Mouse (Mus musculus): Measurements from ENCODE around the gene Gemin6. TPM values are rescaled to one million over a fixed set of nuclear protein-coding genes. Genes with fewer than 3 reads are reported as not detected.
A peak's percentile ranks its signal among the peaks of the same experiment; 100 is the strongest.
"Not testable (repeated sequence)": the region's sequence is repeated elsewhere in the genome, so short reads cannot be mapped to it uniquely, and the experiment has no call there.

Gene Gemin6
- total RNA-seq, 2 experiments from 2014 or later: 4.6 to 4.9 TPM

DNA sequence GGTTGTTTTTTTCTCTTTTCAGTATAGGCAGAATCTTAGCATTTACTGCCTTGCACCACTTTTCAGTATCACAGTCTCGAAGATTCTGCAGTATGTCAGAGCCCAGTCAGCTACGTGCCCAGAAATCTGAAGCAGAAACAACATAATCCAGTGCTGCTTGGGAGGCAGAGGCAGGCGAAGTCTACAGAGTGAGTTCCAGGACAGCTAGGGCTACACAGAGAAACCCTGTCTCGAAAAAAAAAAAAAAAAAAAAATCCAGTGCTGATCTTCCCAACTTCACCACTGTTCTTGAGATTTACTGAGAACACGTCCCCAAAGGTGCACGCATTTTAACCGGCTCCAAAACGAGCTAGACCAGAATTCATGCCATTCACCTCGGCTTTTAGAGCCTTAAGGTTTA lies 412 bp upstream of the Gemin6 start:
- intact Hi-C loops (cut with DNase I): loop anchor here (2.0 kb wide), 1 partner anchor 17 kb away; the partner anchor contains the start of genes Srsf7 and Ttc39d
- DNase-seq (ENCODE audit: low spot score in 2 of 2): no peak

DNA sequence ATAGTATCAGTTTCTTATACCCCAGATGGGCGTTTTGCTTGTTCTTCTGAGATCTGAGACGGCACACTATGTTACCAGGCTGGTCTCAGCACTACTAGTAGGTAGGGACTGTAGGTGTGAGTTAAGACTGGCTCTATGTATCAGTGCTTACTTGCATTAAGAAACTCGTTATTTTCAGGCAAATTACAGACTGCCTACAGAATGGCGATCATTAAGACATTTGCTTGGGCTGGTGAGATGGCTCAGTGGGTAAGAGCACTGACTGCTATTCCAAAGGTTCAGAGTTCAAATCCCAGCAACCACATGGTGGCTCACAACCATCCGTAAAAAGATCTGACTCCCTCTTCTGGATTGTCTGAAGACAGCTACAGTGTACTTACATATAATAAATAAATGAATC lies 901 bp downstream of the Gemin6 start:
- DNase-seq (ENCODE audit: low spot score in 2 of 2): not testable (repeated sequence)
- intact Hi-C loops (cut with DNase I): loop anchor here (2.0 kb wide), 1 partner anchor 18 kb away; the partner anchor contains the start of genes Srsf7 and Ttc39d

DNA sequence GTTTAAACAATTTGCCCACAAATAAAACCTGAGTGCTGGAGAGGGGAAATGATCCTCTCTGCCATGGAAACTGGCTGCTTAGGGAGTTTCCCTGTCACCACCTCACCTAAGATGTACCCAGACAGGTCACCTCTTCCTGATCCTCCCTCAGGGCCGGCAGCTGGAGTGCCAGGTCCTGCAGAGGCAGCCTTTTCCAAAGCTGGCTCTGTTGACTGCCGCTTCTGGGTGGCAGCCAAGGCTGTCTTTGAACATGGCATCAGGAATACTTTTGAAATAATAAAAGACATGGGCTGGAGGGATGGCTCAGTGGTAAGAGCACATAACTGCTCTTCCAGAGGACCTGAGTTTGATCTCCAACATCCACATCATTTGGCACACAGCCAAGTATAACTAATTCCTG lies 5.2 kb downstream of the Gemin6 start:
- DNase-seq (ENCODE audit: low spot score in 2 of 2): no peak
- intact Hi-C loops (cut with DNase I): no loop called here

DNA sequence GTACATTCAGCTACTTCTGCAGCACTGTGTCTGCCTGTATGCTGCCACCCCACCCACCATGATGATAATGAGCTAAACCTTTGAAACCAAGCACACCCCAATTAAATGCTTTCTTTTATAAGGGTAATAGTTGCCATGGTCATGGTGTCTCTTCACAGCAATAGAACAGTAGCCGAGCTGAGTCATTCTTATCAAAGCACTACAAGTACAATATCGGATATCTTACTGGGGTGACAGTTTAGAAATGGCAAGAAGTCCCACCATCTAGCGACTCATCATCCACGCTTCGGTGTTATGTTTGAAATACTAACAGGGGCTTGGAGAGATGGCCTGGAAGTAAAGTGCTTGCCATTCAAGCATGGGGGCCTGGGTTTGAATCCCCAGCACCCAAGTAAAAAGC lies 9.6 kb downstream of the Gemin6 start:
- no peak for DNase-seq (ENCODE audit: low spot score in 2 of 2)
- intact Hi-C loops (cut with DNase I): no loop called here

DNA sequence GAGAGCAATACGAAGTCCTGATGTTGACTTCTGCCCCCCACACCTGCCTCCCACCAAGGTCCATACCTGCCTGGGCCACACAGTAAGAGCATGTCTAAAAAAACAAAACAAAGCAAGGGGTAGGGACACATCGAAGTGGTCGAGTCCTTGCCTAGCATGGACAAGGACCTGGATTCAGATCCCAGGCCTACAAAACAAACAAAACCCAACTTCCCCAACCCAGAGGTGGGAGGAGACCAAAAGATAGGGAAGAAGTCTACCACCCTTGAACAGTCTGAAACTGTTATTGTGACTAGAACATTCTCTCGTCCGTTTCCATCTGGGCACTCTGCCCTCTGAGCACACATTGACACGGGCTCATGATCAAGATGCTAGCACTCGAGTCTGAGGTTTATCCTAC lies 10.1 kb downstream of the Gemin6 start:
- intact Hi-C loops (cut with DNase I): no loop called here

DNA sequence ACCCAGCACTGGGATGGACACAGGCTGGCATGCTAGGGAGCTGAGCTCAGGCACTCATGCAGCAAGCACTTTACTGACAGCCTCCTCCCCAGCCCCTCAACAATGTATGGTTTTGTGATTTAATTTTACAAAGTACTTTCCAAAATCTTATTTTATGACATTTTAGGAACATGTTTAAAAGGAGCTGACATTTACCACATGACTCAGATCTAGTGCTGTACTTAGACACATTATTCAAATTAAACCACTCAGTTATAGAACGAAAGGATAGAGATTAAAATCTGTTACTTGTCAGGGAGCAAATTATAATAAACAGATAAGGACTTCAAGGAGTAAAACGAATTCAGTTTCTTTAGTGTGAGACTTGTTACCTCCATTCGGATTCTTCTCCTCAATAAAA lies 11.2 kb downstream of the Gemin6 start:
- peak in 1 of 2 experiments; percentile 47 for DNase-seq (ENCODE audit: low spot score in 2 of 2)
- intact Hi-C loops (cut with DNase I): no loop called here

More for the DNA sequence above, 10.1 kb downstream of the Gemin6 start:
- DNase-seq (ENCODE audit: low spot score in 2 of 2): no peak

DNA sequence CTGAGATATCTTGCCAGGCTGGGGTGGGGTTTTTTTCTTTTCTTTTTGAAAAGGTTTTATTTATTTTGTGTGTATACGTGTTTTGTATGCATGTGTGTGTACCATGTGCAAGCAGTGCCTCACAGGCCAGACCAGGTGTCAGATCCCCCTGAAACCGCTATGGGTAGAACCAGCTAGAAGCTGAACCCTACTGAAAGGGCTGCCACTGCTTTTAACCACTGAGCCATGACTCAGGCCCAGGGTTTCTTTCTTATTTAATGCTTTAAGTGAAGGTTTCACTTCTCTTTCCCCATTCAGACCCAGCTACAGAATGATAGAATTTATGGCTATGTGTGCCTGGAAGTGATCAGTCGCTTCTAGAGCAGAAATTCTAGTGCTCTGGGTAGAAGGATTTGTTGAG lies 12.6 kb downstream of the Gemin6 start:
- intact Hi-C loops (cut with DNase I): no loop called here
- no peak for DNase-seq (ENCODE audit: low spot score in 2 of 2)

DNA sequence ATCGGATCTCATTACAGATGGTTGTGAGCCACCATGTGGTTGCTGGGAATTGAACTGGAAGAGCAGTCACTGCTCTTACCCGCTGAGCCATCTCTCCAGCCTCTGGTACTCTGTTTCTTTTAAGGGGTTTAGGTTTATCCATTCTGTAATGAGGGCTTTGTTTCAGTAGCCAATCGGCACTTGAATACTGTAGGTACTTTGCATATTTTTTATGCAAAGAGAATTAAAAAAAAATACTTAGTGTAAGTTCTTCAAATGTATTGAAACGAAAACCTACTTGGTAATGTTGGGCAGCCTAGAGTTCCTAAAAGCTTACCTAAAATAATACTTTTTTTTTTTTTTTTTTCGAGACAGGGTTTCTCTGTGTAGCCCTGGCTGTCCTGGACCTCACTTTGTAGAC lies 13.2 kb downstream of the Gemin6 start:
- DNase-seq (ENCODE audit: low spot score in 2 of 2): no peak
- intact Hi-C loops (cut with DNase I): no loop called here

DNA sequence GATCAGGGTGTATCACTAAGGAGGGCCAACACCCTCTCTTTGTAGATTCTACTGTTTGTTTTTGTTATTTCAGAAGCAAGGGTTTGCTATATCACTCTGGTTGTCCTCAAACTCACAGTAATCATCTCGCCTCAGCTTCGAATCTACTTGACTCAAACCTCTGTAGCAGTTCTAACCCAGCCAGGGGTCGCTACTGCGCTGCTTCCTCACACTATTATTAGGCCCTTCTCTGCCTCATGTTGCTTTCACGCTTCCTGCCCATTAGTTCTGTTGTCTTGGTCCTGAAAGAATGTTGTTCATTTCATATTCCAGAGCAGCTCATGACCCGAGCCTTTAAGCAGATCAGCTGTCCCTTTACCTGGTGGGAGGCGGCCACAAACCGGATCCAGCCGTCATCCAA lies 17.4 kb downstream of the Gemin6 start:
- no peak for DNase-seq (ENCODE audit: low spot score in 2 of 2)
- intact Hi-C loops (cut with DNase I): no loop called here

DNA sequence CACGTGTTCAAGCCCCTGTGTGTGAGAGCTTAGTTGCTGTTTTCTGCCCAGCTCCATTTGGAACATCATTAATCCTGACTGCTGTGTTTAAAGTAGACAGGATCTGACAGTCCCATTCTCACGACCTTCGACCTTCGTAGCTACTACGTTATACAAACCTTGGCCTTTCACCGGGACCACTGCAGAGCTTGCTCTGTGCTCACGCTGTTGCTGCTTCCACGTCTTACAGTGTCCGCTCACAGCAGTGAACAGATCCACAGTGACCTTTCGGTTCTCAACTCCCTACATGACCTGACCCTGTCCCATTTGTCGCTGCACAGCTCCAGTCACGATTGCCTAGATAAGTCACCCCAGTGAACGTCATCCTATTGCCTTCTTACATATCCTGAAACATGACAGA lies 18.9 kb downstream of the Gemin6 start:
- no peak for DNase-seq (ENCODE audit: low spot score in 2 of 2)
- intact Hi-C loops (cut with DNase I): no loop called here

DNA sequence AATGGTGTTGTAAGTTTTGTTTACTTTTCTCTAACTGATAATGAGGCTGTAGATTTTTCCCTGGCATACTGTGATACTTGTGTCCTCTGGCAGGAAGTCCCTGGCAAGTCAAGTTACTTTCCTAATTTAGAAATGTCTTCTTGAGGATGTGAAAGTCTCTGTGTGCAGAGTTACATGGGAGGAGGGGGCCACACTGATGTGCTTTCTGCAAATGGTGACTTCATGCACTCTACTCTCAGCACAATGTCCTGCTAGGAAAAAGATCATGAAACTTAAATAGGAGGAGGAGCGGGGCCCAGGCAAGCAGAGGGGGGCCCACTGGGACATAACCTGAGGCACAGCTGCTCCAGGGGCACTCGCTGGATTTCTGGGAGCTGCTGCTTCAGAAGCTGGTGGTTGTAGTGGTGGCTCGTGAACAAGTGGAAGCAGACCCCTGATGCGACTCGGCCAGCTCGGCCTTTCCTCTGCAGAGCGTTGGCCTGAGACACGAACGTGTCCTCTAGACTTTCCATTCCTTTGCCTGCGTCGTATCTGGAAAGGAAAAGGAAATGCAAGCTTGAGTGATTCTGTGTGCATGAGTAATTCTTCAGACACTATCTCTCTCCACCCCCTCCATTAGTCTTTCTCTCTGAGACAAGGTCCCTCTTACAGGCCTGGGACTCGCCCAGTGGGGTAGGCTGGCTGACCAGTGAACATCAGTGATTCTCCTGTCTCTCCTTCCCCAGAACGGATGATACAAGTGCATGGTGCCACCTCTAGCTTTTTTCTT lies 28.7 kb downstream of the Gemin6 start:
- DNase-seq (ENCODE audit: low spot score in 2 of 2): no peak

DNA sequence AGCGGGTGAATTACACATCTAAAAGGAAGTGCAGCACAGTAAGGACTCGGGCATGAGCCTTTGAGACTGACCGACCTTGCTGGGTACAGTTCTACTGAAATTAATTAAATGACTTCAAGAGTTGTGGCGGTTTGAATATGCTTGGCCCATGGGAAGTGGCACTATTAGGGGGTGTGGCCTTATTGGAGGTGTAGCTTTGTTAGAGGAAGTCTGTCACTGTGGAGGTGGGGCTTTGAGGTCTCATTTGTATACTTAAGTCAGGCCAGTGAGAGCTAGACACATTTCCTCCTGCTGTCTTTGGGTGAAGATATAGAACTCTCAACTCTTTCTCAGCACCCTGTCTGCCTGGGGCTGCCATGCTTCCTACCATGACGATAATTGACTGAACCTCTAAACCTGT lies 30.2 kb downstream of the Gemin6 start:
- intact Hi-C loops (cut with DNase I): no loop called here

More for the DNA sequence above, 28.7 kb downstream of the Gemin6 start:
- intact Hi-C loops (cut with DNase I): no loop called here

DNA sequence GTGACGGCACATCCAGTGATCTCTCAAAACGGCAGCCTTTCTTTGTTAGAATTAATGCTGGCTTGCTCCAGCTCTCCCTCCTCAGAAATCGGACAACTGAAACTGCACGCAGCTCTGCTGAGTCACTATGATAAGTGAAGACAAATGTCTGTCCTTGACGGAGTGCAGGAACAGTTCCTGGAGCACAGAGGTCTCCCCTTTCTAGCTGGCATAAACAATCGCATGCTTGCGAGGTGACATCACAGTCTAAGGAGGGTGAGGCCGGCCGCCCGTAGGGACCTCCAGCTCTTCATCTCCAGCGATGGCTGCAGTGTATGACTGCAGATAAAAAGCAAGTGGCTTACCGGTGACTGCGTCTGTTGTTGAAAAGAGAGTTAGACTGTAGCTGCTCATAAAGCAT lies 31.0 kb downstream of the Gemin6 start:
- DNase-seq (ENCODE audit: low spot score in 2 of 2): no peak

More for the DNA sequence above, 30.2 kb downstream of the Gemin6 start:
- no peak for DNase-seq (ENCODE audit: low spot score in 2 of 2)

DNA sequence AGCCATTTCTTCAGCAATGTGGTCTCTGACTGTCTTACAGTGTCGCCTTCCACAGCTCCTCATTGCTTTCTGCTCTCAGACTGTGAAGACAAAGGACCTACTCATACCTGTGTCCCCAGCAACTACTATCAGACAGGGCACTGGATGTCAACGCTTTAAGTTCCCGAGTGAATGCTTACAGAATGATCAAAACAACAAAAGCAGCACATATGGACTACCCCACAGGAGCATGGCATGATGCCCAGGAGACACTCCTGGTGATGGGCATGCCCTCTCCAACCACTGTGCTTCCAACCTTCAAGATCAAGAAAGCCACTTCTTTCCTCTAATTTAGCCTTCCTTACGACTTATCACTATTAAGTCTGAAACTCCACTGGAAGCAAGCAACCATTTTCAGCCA lies 42.8 kb downstream of the Gemin6 start:
- no peak for DNase-seq (ENCODE audit: low spot score in 2 of 2)
- intact Hi-C loops (cut with DNase I): no loop called here

More for the DNA sequence above, 31.0 kb downstream of the Gemin6 start:
- intact Hi-C loops (cut with DNase I): no loop called here

DNA sequence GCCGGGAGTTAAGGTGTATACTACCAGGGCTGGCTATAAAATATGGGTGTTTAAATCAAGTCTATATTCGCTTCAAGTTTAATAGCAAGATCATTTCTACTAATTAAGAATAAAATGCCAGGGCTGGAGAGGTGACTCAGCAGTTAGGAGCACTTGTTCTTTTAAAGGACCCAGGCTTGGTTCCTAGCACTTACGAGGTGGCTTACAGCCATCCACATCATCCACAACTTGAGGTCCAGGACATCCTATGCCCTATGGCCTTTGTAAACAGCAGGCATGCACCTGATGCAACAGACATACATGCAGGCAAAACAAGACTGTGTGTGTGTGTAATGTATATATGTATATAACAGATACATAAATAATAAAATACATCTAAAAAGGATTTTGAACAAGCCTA lies 43.9 kb downstream of the Gemin6 start:
- intact Hi-C loops (cut with DNase I): no loop called here
- DNase-seq (ENCODE audit: low spot score in 2 of 2): no peak

DNA sequence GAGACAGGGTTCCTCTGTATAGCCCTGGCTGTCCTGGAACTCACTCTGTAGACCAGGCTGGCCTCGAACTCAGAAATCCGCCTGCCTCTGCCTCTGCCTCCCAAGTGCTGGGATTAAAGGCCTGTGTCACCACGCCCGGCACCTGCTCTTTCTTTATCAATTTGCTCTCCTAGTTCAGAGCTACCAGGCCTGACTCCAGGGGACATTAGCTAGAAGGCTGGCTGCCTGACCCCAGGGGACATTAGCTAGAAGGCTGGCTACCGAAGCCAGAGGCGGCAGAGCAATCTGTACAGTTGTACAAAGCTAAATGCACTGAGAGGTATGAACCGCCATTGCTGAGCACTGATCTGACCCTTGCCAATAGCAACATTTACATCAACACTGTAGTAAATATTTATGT lies 46.4 kb downstream of the Gemin6 start:
- intact Hi-C loops (cut with DNase I); DNase-seq (ENCODE audit: low spot score in 2 of 2): not testable (repeated sequence)

Other genes with a start within 250 kb of the Gemin6 start
- 10 to 100 TPM; 59.4 to 60.9 TPM for gene Hnrnpll, start 162.1 kb upstream of the Gemin6 start, total RNA-seq (2021)
- 1 to 10 TPM; 2.1 to 2.5 TPM for gene Galm, start 97.0 kb upstream of the Gemin6 start, total RNA-seq (2021)
- 100 to 1,000 TPM in 1 of 2 experiments, 10 to 100 TPM in 1; 99.9 to 110 TPM for gene Srsf7, start 17.1 kb upstream of the Gemin6 start, total RNA-seq (2021)
- gene Ttc39d, start 17.0 kb upstream of the Gemin6 start, total RNA-seq (2021): under 1 TPM; 0.29 to 0.32 TPM
- 10 to 100 TPM; 16.9 to 19.0 TPM for gene Morn2, start 65.8 kb downstream of the Gemin6 start, total RNA-seq (2021)
- 10 to 100 TPM; 47.8 to 53.9 TPM for gene Dhx57, start 66.0 kb downstream of the Gemin6 start, total RNA-seq (2021)
- 1 to 10 TPM; 2.7 to 2.9 TPM for gene Arhgef33, start 83.0 kb downstream of the Gemin6 start, total RNA-seq (2021)
- gene Gm10190, start 149.1 kb downstream of the Gemin6 start, total RNA-seq (2021): 1 to 10 TPM in 1 of 2 experiments, not detected in 1; 1.8 TPM